Mouse (Mus musculus) T-helper 1 cell (primary cell): Measurements from ENCODE around the gene Rac1.
"Not testable (repeated sequence)": the region's sequence is repeated elsewhere in the genome, so short reads cannot be mapped to it uniquely, and the experiment has no call there.

Experiments used
- in situ Hi-C: fragments of 300-600 bp; cut with MboI, MseI; formaldehyde crosslinking; loops from one replicate; pipeline ENCODE4 v1.15.1; 2025; ENCODE audit warnings: high pct_unique_total_duplicates

The Rac1 gene

GRCm38 (mm10) chr5:143526698-143527331 is 1.0 kb downstream of the Rac1 start:
- in situ Hi-C loops = no loop called here

- in situ Hi-C loops = no loop called here
Measured at GRCm38 (mm10) chr5:143525454-143526225, 2.2 kb downstream of the Rac1 start.

GRCm38 (mm10) chr5:143522882-143523281 is 5.0 kb downstream of the Rac1 start:
- in situ Hi-C loops = no loop called here

GRCm38 (mm10) chr5:143520415-143520814 is 7.4 kb downstream of the Rac1 start:
- in situ Hi-C loops = no loop called here

- in situ Hi-C loops = no loop called here
Measured at GRCm38 (mm10) chr5:143518045-143518591, 9.7 kb downstream of the Rac1 start.

GRCm38 (mm10) chr5:143517436-143517835 is 10.4 kb downstream of the Rac1 start:
- in situ Hi-C loops = no loop called here

GRCm38 (mm10) chr5:143517005-143517404 is 10.8 kb downstream of the Rac1 start:
- in situ Hi-C loops = no loop called here

GRCm38 (mm10) chr5:143514878-143515277 is 13.0 kb downstream of the Rac1 start:
- in situ Hi-C loops = no loop called here

GRCm38 (mm10) chr5:143512305-143512704 is 15.5 kb downstream of the Rac1 start:
- in situ Hi-C loops = no loop called here

GRCm38 (mm10) chr5:143511577-143511976 is 16.3 kb downstream of the Rac1 start:
- in situ Hi-C loops = no loop called here

GRCm38 (mm10) chr5:143509737-143510136 is 18.1 kb downstream of the Rac1 start:
- in situ Hi-C loops = no loop called here

- in situ Hi-C loops = no loop called here
Measured at GRCm38 (mm10) chr5:143509294-143509693, 18.5 kb downstream of the Rac1 start.

- in situ Hi-C loops = no loop called here
Measured at GRCm38 (mm10) chr5:143505545-143505944, 22.3 kb downstream of the Rac1 start.

- in situ Hi-C loops = no loop called here
Measured at GRCm38 (mm10) chr5:143505056-143505455, 22.8 kb downstream of the Rac1 start.

GRCm38 (mm10) chr5:143504453-143504852 is 23.4 kb downstream of the Rac1 start:
- in situ Hi-C loops = no loop called here

- in situ Hi-C loops = no loop called here
Measured at GRCm38 (mm10) chr5:143503740-143504139, 24.1 kb downstream of the Rac1 start.

GRCm38 (mm10) chr5:143502899-143503557 is 24.8 kb downstream of the Rac1 start:
- in situ Hi-C loops = no loop called here

- in situ Hi-C loops = no loop called here
Measured at GRCm38 (mm10) chr5:143501649-143502048, 26.2 kb downstream of the Rac1 start.

- in situ Hi-C loops = no loop called here
Measured at GRCm38 (mm10) chr5:143501140-143501539, 26.7 kb downstream of the Rac1 start.

- in situ Hi-C loops = not testable (repeated sequence)
Measured at GRCm38 (mm10) chr5:143500711-143501110, 27.1 kb downstream of the Rac1 start.

GRCm38 (mm10) chr5:143499686-143500085 is 28.1 kb downstream of the Rac1 start:
- in situ Hi-C loops = no loop called here

GRCm38 (mm10) chr5:143499197-143499596 is 28.6 kb downstream of the Rac1 start:
- in situ Hi-C loops = no loop called here
